ENCODE assay signal across 26 mouse cellular contexts in the genomic region with DNA sequence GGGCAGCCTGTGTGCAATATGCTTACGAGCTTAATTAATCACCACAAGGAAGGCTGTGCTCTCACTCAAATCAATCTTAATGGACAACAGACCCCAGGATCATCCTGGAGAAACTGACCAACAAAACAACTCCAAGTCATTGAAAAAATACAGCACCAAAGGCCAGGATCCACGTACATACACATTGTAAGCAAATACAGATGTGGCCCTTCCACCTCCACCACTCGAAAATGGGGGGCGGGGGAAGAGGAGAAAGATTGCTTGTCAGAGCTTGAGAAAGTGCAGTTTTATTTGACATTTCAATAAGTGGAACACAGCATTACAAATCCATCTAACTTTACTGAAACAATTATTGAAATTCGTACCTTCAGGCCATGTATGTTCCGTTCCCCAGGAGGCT. TPM values are rescaled to one million over a fixed set of nuclear protein-coding genes. Genes with fewer than 3 reads are reported as not detected.
DNase-seq lines count a peak whose midpoint lies in the region; ATAC-seq and TF ChIP-seq lines count a peak whose summit lies in the region.
"Had no signal": no experiment of that assay in that cellular context is flagged by ENCODE, and none has a peak within 500 bp of the region (broad histone marks: within the 10 kb centered on the region; RNA-seq: fewer than 3 reads in every experiment).

No protein-coding gene starts in this region.

- H3K27ac ChIP-seq in limb, embryonic 11.5 days (replicated peaks; ENCODE audit: low read depth, low read length) = no peak overlapping the region
- no peak overlapping the region for H3K27ac ChIP-seq in limb, embryonic 10.5 days
- H3K27ac ChIP-seq in hindbrain, embryonic 15.5 days (replicated peaks) = peak overlapping the region; percentile 46
- H3K27ac ChIP-seq: embryonic facial prominence, embryonic 15.5 days; forebrain, embryonic 12.5 days; heart, embryonic 13.5 days; liver, embryonic 15.5 days; lung, embryonic 15.5 days had no signal

- WGBS in limb, embryonic 11.5 days = 27% methylated on average over 6 of the region's 6 CpGs
- WGBS in limb, embryonic 10.5 days = 37% methylated on average over 6 of the region's 6 CpGs
- WGBS in hindbrain, embryonic 15.5 days = 56% methylated on average over 6 of the region's 6 CpGs

- ATAC-seq in limb, embryonic 11.5 days (ENCODE audit: insufficient number of reproducible peaks, low FRiP score, low TSS enrichment, low read depth) = no peak
- ATAC-seq in hindbrain, embryonic 15.5 days (ENCODE audit: low FRiP score, low read depth) = no peak
- ATAC-seq: activated CD4-positive, CD25-positive, alpha-beta regulatory T cell, adult 4 months; forebrain, postnatal 0 days; intestine, postnatal 0 days had no signal

- no peaks in the 10 kb centered on the region for H3K9me3 ChIP-seq in limb, embryonic 11.5 days (ENCODE audit: control insufficient read depth, low read length)
- no peaks in the 10 kb centered on the region for H3K9me3 ChIP-seq in limb, embryonic 10.5 days (replicated peaks)
- no peaks in the 10 kb centered on the region for H3K9me3 ChIP-seq in hindbrain, embryonic 15.5 days
- H3K9me3 ChIP-seq: embryonic facial prominence, embryonic 15.5 days; forebrain, embryonic 12.5 days; heart, embryonic 13.5 days; liver, embryonic 15.5 days; lung, embryonic 15.5 days had no signal

- peaks cover 8% of the 10 kb centered on the region; the same call in 1 of the 2 replicates for H3K36me3 ChIP-seq in limb, embryonic 11.5 days (ENCODE audit: control insufficient read depth, insufficient read depth, low read length)
- peaks cover 51% of the 10 kb centered on the region for H3K36me3 ChIP-seq in limb, embryonic 10.5 days
- H3K36me3 ChIP-seq in hindbrain, embryonic 15.5 days = peaks cover 3% of the 10 kb centered on the region; the same call in 1 of the 2 replicates

- peak; percentile 32 for DNase-seq in limb, embryonic 11.5 days (ENCODE audit: low spot score)
- no peak for DNase-seq in limb, embryonic 10.5 days (ENCODE audit: low spot score)
- DNase-seq in NIH3T3 (ENCODE audit: low read depth) (peak; percentile 9), liver (no peak)
- DNase-seq in brain, embryonic 14.5 days (ENCODE audit: low read depth) = peak; percentile 39
- DNase-seq: adrenal gland, adult 2 months; adrenal gland, postnatal 36 days; B cell, adult 2 months; cerebellum, adult 2 months; cerebellum, postnatal 14 days; forebrain, postnatal 0 days; gastrocnemius, postnatal 10 days; heart, postnatal 10 days; kidney, adult 9 months; kidney, postnatal 10 days; layer of hippocampus, postnatal 36 days; left cerebral cortex, postnatal 4 days had no signal

- H3K9ac ChIP-seq in limb, embryonic 11.5 days (ENCODE audit: low read length) = no peak overlapping the region
- no peak overlapping the region for H3K9ac ChIP-seq in hindbrain, embryonic 15.5 days
- H3K9ac ChIP-seq: embryonic facial prominence, embryonic 15.5 days; forebrain, embryonic 12.5 days; forebrain, postnatal 0 days; heart, embryonic 13.5 days; liver, embryonic 15.5 days; lung, embryonic 15.5 days had no signal

- no peak for TF ChIP-seq CTCF in brain, embryonic 14.5 days (IDR thresholded peaks at IDR 0.05; ENCODE audit: borderline replicate concordance, extremely low read depth, insufficient read depth, insufficient read length)

- TF ChIP-seq POLR2A in brain, embryonic 14.5 days (IDR thresholded peaks at IDR 0.05; ENCODE audit: borderline replicate concordance, extremely low read depth, insufficient read depth, insufficient read length, poor library complexity, severe bottlenecking) = no peak

- no peak overlapping the region for H3K4me2 ChIP-seq in limb, embryonic 11.5 days (ENCODE audit: low read depth, severe bottlenecking)
- H3K4me2 ChIP-seq in hindbrain, embryonic 15.5 days = no peak overlapping the region
- H3K4me2 ChIP-seq: embryonic facial prominence, embryonic 15.5 days; forebrain, embryonic 12.5 days; heart, embryonic 13.5 days; liver, embryonic 15.5 days; lung, embryonic 15.5 days; midbrain, embryonic 11.5 days had no signal

- no peaks in the 10 kb centered on the region for H3K27me3 ChIP-seq in limb, embryonic 11.5 days (ENCODE audit: control insufficient read depth, insufficient read depth, low read length)
- H3K27me3 ChIP-seq in limb, embryonic 10.5 days (ENCODE audit: low read depth, poor library complexity, severe bottlenecking) = no peaks in the 10 kb centered on the region
- no peaks in the 10 kb centered on the region for H3K27me3 ChIP-seq in hindbrain, embryonic 15.5 days
- H3K27me3 ChIP-seq: embryonic facial prominence, embryonic 15.5 days; forebrain, embryonic 12.5 days; heart, embryonic 13.5 days; liver, embryonic 15.5 days; lung, embryonic 15.5 days had no signal

- peaks cover 2% of the 10 kb centered on the region; the same call in 1 of the 2 replicates for H3K4me1 ChIP-seq in limb, embryonic 11.5 days (ENCODE audit: control insufficient read depth, insufficient read depth, low read length)
- H3K4me1 ChIP-seq in limb, embryonic 10.5 days = peaks cover 19% of the 10 kb centered on the region
- H3K4me1 ChIP-seq in hindbrain, embryonic 15.5 days (replicated peaks) = peaks cover 20% of the 10 kb centered on the region
- H3K4me1 ChIP-seq: heart, embryonic 13.5 days; liver, embryonic 15.5 days; lung, embryonic 15.5 days had no signal

- no peak overlapping the region for H3K4me3 ChIP-seq in limb, embryonic 11.5 days (ENCODE audit: low read depth, low read length)
- H3K4me3 ChIP-seq in limb, embryonic 10.5 days = no peak overlapping the region
- H3K4me3 ChIP-seq in hindbrain, embryonic 15.5 days = no peak overlapping the region
- H3K4me3 ChIP-seq: embryonic facial prominence, embryonic 15.5 days; forebrain, embryonic 12.5 days; heart, embryonic 13.5 days; liver, embryonic 15.5 days; lung, embryonic 15.5 days had no signal

RNA-seq across cellular contexts. Expression of a gene that starts 39.0 kb away (rescaled TPM):
- polyA plus RNA-seq in limb, embryonic 11.5 days (2014; fragmentation: Nextera tagmentation; extraction: Ambion mirVana) = 39.8 and 42.0 TPM in 2 replicates
- 37.4 and 37.7 TPM in 2 replicates for polyA plus RNA-seq in limb, embryonic 10.5 days (2016; fragmentation: Nextera tagmentation; extraction: Ambion mirVana)
- polyA plus RNA-seq in brain, embryonic 14.5 days (2012; rRNA removed) = 41.2 and 50.5 TPM in 2 replicates
- 32.1 and 35.1 TPM in 2 replicates for polyA plus RNA-seq in hindbrain, embryonic 15.5 days (2015; fragmentation: Nextera tagmentation; extraction: Ambion mirVana)

Comparison
In these comparisons a context has a peak if more than half of its experiments do, and no peak if none do; other contexts are left out.
1. DNase-seq: peak in limb, embryonic 11.5 days (single experiment), NIH3T3 (single experiment) and brain, embryonic 14.5 days (single experiment); none in limb, embryonic 10.5 days (single experiment) and liver (single experiment).